Mouse (Mus musculus) lung, embryonic 14.5 days (tissue): ENCODE results near the gene Mroh8. TPM values are rescaled to one million over a fixed set of nuclear protein-coding genes. Genes with fewer than 3 reads are reported as not detected.
A peak's percentile ranks its signal among the peaks of the same experiment; 100 is the strongest.

Source experiments
- ATAC-seq: fragments of 200-750 bp; cut with Nextera tagmentation; 2 replicates; pipeline ENCODE4 v1.8.0; 2017; ENCODE audit warnings: mild to moderate bottlenecking, moderate TSS enrichment, moderate library complexity; ENCODE audit not compliant: insufficient read depth
- DNase-seq: peaks from one replicate; pipeline ENCODE4 v3.0.0-alpha.2; 2015
- H3K27ac ChIP-seq: fragments of 300-500 bp; sonication (generic); 2 replicates; pipeline ENCODE4 v1.5.1; 2014; ENCODE audit warnings: low read depth, mild to moderate bottlenecking, moderate library complexity
- H3K27me3 ChIP-seq: fragments of 300-500 bp; sonication (generic); 2 replicates; pipeline ENCODE4 v1.6.1; 2014; ENCODE audit warnings: low read length, control low read depth; ENCODE audit not compliant: insufficient read depth
- H3K36me3 ChIP-seq: fragments of 300-500 bp; sonication (generic); 2 replicates; pipeline ENCODE4 v1.6.1; 2014; ENCODE audit warnings: control low read depth; ENCODE audit not compliant: insufficient read depth
- H3K4me1 ChIP-seq: fragments of 300-500 bp; sonication (generic); 2 replicates; pipeline ENCODE4 v1.6.1; 2014; ENCODE audit warnings: antibody characterized with exemption, control low read depth; ENCODE audit not compliant: insufficient read depth
- H3K4me2 ChIP-seq: fragments of 300-500 bp; sonication (generic); 2 replicates; pipeline ENCODE4 v1.6.1; 2014; ENCODE audit warnings: mild to moderate bottlenecking
- H3K4me3 ChIP-seq: fragments of 300-500 bp; sonication (generic); 2 replicates; pipeline ENCODE4 v1.5.1; 2014; ENCODE audit warnings: low read depth, low read length
- H3K9ac ChIP-seq: fragments of 300-500 bp; sonication (generic); 2 replicates; pipeline ENCODE4 v1.6.1; 2014
- H3K9me3 ChIP-seq: fragments of 300-500 bp; sonication (generic); 2 replicates; pipeline ENCODE4 v1.6.1; 2016; ENCODE audit warnings: low read depth, low read length, control low read depth
- CTCF ChIP-seq: IDR thresholded peaks from 2 replicates; pipeline ENCODE4 v1.5.1; 2016; ENCODE audit warnings: antibody characterized with exemption, low read depth
- WGBS: fragments of 180-500 bp; shearing (Covaris S2); extraction: QIAGEN DNeasy Blood & Tissue Kit; methylation state at CpG from one replicate; pipeline ENCODE4 v1.1.7; 2014; 5-methylcytosine and 5-hydroxymethylcytosine counted together
- polyA plus RNA-seq: library from polyadenylated mRNA; unstranded; fragments of >200 nt; fragmentation: Nextera tagmentation; extraction: Ambion mirVana; gene quantifications from 2 replicates; pipeline ENCODE4 v1.2.1, GENCODE M21; 2014

Gene Mroh8
- polyA plus RNA-seq, 1 experiment from 2014 or later: 0.43 TPM

GRCm38 (mm10) chr2:157292093-157292492 is 12.7 kb upstream of the Mroh8 start:
- H3K4me2 ChIP-seq: no peak overlapping the region
- H3K4me1 ChIP-seq: no peaks in the 10 kb centered on the region
- no peaks in the 10 kb centered on the region for H3K9me3 ChIP-seq
- H3K9ac ChIP-seq: no peak overlapping the region
- no peak overlapping the region for H3K4me3 ChIP-seq
- peak; percentile 87 for TF ChIP-seq CTCF
- no peaks in the 10 kb centered on the region for H3K27me3 ChIP-seq
- ATAC-seq (no peak), DNase-seq (peak; percentile 87)
- peaks cover 96% of the 10 kb centered on the region for H3K36me3 ChIP-seq
- 11% methylated on average over 2 of the region's 2 CpGs for WGBS
- no peak overlapping the region for H3K27ac ChIP-seq

GRCm38 (mm10) chr2:157288996-157289395 is 9.6 kb upstream of the Mroh8 start:
- no peak overlapping the region for H3K27ac ChIP-seq
- H3K9me3 ChIP-seq: no peaks in the 10 kb centered on the region
- 86% methylated on average over 5 of the region's 5 CpGs for WGBS
- TF ChIP-seq CTCF: no peak
- H3K36me3 ChIP-seq: peaks cover 98% of the 10 kb centered on the region
- no peaks in the 10 kb centered on the region for H3K27me3 ChIP-seq
- no peak overlapping the region for H3K4me2 ChIP-seq
- ATAC-seq (no peak), DNase-seq (no peak)
- H3K4me3 ChIP-seq: no peak overlapping the region
- H3K9ac ChIP-seq: no peak overlapping the region
- no peaks in the 10 kb centered on the region for H3K4me1 ChIP-seq

- Histone ChIP-seq H3K4me2 (no peak overlapping the region), H3K27ac (no peak overlapping the region; the same call in 1 of the 2 replicates), H3K36me3 (peaks cover 98% of the 10 kb centered on the region), H3K27me3 (no peaks in the 10 kb centered on the region), H3K9me3 (no peaks in the 10 kb centered on the region), H3K4me3 (no peak overlapping the region), H3K4me1 (no peaks in the 10 kb centered on the region), H3K9ac (no peak overlapping the region)
- peak; percentile 75 for TF ChIP-seq CTCF
- DNase-seq (peak; percentile 85), ATAC-seq (no peak)
- 18% methylated on average over 3 of the region's 3 CpGs for WGBS
These were observed 8.2 kb upstream of the Mroh8 start for GRCm38 (mm10) chr2:157287542-157287941.

GRCm38 (mm10) chr2:157283321-157283720 is 4.0 kb upstream of the Mroh8 start:
- WGBS: 79% methylated on average over 6 of the region's 6 CpGs
- H3K4me3 ChIP-seq: no peak overlapping the region
- no peak overlapping the region for H3K9ac ChIP-seq
- H3K36me3 ChIP-seq: peaks cover 66% of the 10 kb centered on the region
- H3K4me1 ChIP-seq: peaks cover 9% of the 10 kb centered on the region
- no peaks in the 10 kb centered on the region for H3K9me3 ChIP-seq
- no peaks in the 10 kb centered on the region for H3K27me3 ChIP-seq
- DNase-seq (no peak), ATAC-seq (no peak)
- no peak overlapping the region for H3K4me2 ChIP-seq
- no peak overlapping the region for H3K27ac ChIP-seq
- TF ChIP-seq CTCF: no peak

GRCm38 (mm10) chr2:157278717-157279415 is 483 bp downstream of the Mroh8 start, which contains the start of gene Rpn2:
Gene Rpn2 (plus strand): TSS chr2:157279017.
- peak; percentile 100 for ATAC-seq
- peaks cover 11% of the 10 kb centered on the region for H3K4me1 ChIP-seq
- peak; percentile 98 for DNase-seq
- peak within 1 kb of the TSS; percentile 93 for H3K27ac ChIP-seq
- no peaks in the 10 kb centered on the region for H3K27me3 ChIP-seq
- TF ChIP-seq CTCF: no peak
- peak within 1 kb of the TSS; percentile 90 for H3K9ac ChIP-seq
- no peaks in the 10 kb centered on the region for H3K9me3 ChIP-seq
- peak within 1 kb of the TSS; percentile 94 for H3K4me3 ChIP-seq
- WGBS: under 1% methylated on average over 62 of the region's 64 CpGs
- peak within 1 kb of the TSS; percentile 67 for H3K4me2 ChIP-seq
- H3K36me3 ChIP-seq: peaks cover 23% of the 10 kb centered on the region

GRCm38 (mm10) chr2:157263832-157264231 is 15.5 kb downstream of the Mroh8 start:
- Histone ChIP-seq H3K4me2 (no peak overlapping the region), H3K4me1 (no peaks in the 10 kb centered on the region), H3K9me3 (no peaks in the 10 kb centered on the region), H3K36me3 (no peaks in the 10 kb centered on the region), H3K9ac (no peak overlapping the region), H3K27ac (no peak overlapping the region), H3K27me3 (no peaks in the 10 kb centered on the region), H3K4me3 (no peak overlapping the region)
- no peak for TF ChIP-seq CTCF
- 56% methylated on average over 6 of the region's 6 CpGs for WGBS
- ATAC-seq (no peak), DNase-seq (no peak)

- Histone ChIP-seq H3K9me3 (no peaks in the 10 kb centered on the region), H3K4me3 (no peak overlapping the region), H3K36me3 (no peaks in the 10 kb centered on the region), H3K4me2 (no peak overlapping the region), H3K27me3 (no peaks in the 10 kb centered on the region), H3K9ac (no peak overlapping the region), H3K27ac (no peak overlapping the region), H3K4me1 (no peaks in the 10 kb centered on the region)
- no peak for ATAC-seq
- no peak for TF ChIP-seq CTCF
- DNase-seq: no peak
- WGBS: 87% methylated on average over 1 of the region's 1 CpGs
These were observed 16.2 kb downstream of the Mroh8 start for GRCm38 (mm10) chr2:157263101-157263500.
